Mouse (Mus musculus): ENCODE results near the gene Pgd. TPM values are rescaled to one million over a fixed set of nuclear protein-coding genes. Genes with fewer than 3 reads are reported as not detected.
"Not testable (repeated sequence)": the region's sequence is repeated elsewhere in the genome, so short reads cannot be mapped to it uniquely, and the experiment has no call there.

Pgd gene
- polyA plus RNA-seq, 1 experiment from 2014 or later, result 94.6 TPM

DNA sequence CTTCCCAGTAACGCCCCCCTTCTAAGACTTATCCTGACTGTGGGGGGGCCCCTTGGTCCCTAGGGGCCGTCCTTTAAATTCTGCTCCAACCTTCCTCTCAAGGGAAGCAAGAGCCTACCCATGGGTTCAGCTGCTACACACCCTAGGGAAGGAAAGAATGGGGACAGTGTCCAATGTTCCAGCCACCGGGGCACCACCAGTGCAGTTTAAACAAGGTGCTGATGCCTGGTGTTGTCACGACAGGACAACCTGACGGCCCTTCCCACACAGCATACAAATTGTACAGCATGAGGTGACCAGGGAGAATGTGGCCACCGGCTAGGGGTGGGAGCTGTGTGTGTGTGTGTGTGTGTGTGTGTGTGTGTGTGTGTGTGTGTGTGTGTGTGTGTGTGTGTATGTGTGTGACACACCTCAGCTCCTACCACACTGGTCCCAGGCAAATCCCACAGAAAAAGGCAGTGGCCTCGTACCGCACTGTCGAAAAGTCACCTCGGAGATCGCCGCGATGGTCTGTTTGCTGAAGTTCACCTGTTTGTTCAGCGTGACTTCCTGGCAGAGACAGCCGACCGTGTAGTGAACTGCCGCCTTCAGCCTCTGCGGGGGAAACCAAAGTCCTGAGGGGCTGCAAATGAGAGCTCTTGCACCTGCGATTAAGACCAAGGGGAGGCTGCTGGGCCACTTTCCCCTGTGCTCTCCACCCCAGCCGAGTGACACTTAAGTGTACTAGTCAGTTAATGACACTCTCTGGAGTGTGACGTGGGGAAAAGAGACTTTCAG, 34.6 kb downstream of the Pgd start:
- peaks cover 7% of the 10 kb centered on the region for H3K4me1 ChIP-seq (replicated peaks; ENCODE audit: control insufficient read depth, insufficient read depth, low read length)
- no peak for ATAC-seq
- 90% methylated on average over 21 of the region's 21 CpGs for WGBS
- H3K9me3 ChIP-seq (ENCODE audit: control insufficient read depth, low read length), result no peaks in the 10 kb centered on the region
- H3K27ac ChIP-seq (ENCODE audit: low read length), result no peak overlapping the region
- no peaks in the 10 kb centered on the region for H3K27me3 ChIP-seq (replicated peaks; ENCODE audit: control insufficient read depth, insufficient read depth, low read length)
- H3K9ac ChIP-seq (replicated peaks; ENCODE audit: low read depth, low read length), result 0 out of 2 replicates have a peak overlapping the region, but pooled peaks have one; percentile 3
- H3K36me3 ChIP-seq (ENCODE audit: control insufficient read depth, insufficient read depth), result peaks cover 2% of the 10 kb centered on the region; the same call in 1 of the 2 replicates
- no peak overlapping the region for H3K4me2 ChIP-seq (ENCODE audit: low read length)
- H3K4me3 ChIP-seq (replicated peaks; ENCODE audit: low read length), result no peak overlapping the region

DNA sequence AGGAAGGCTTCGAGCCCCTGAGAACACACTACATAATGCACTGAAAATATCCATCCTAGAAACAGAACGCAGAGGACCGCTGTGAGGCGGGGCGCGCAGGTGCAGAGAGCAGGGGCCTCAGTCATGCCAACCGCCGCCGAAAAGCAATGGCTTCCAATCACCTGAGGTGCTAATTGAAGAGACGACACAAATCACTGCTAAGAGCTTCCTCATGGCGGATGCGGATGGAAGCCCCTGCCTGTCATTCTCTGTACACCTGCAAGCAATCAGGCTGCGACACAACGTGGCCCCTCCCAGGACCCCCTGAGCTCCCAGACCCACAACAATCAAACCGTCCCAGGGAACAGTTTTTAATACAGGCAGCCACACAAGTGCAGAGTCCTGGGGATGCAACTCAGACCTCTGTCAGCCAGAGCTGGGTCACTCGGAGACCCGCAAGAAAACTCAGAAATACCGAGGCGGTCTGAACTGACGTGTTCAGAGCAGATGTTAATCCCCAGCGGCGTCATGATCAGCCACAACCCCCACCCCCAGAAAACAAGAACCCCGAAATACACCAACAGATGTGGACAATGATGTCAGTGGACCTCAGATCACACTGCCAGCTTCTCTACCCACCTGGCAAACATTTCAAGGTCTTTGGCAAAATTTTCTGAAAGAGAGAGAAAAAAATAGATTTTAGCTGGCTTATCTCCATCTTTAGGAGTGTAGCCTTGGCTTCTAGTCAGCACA, 35.4 kb downstream of the Pgd start:
- Histone ChIP-seq H3K9me3 (ENCODE audit: control insufficient read depth, low read length) (no peaks in the 10 kb centered on the region), H3K4me2 (ENCODE audit: low read length) (no peak overlapping the region), H3K9ac (replicated peaks; ENCODE audit: low read depth, low read length) (no peak overlapping the region), H3K4me1 (replicated peaks; ENCODE audit: control insufficient read depth, insufficient read depth, low read length) (peaks cover under 1% of the 10 kb centered on the region; the same call in 1 of the 2 replicates), H3K36me3 (ENCODE audit: control insufficient read depth, insufficient read depth) (peaks cover 2% of the 10 kb centered on the region; the same call in 1 of the 2 replicates), H3K27ac (ENCODE audit: low read length) (no peak overlapping the region), H3K27me3 (replicated peaks; ENCODE audit: control insufficient read depth, insufficient read depth, low read length) (no peaks in the 10 kb centered on the region), H3K4me3 (replicated peaks; ENCODE audit: low read length) (no peak overlapping the region)
- WGBS, result 89% methylated on average over 23 of the region's 23 CpGs
- no peak for ATAC-seq

DNA sequence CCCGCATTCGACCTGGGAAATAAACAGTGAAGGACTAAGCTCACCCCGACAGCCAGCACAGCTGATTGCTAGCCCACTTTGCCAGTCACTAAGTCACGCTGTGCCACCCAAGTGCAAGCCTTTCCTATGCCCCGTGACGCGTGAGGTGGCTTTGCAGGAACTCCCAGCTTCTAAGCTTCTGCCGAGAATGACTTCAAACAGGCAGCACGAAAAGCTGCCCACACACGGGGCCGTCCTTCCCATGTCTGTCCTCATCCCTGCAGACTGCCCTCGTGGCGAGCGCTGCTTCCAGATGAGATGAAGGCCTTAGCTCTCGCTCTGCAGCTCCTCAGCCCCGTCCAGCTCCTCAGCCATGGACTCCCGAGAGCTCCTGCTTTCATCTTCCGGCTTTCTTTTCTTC, 38.1 kb downstream of the Pgd start:
- H3K9me3 ChIP-seq (ENCODE audit: control insufficient read depth, low read length), result no peaks in the 10 kb centered on the region
- no peak overlapping the region for H3K27ac ChIP-seq (ENCODE audit: low read length)
- H3K4me2 ChIP-seq (ENCODE audit: low read length), result no peak overlapping the region
- no peaks in the 10 kb centered on the region for H3K4me1 ChIP-seq (replicated peaks; ENCODE audit: control insufficient read depth, insufficient read depth, low read length)
- H3K4me3 ChIP-seq (replicated peaks; ENCODE audit: low read length), result no peak overlapping the region
- peaks cover 2% of the 10 kb centered on the region; the same call in 1 of the 2 replicates for H3K36me3 ChIP-seq (ENCODE audit: control insufficient read depth, insufficient read depth)
- H3K27me3 ChIP-seq (replicated peaks; ENCODE audit: control insufficient read depth, insufficient read depth, low read length), result no peaks in the 10 kb centered on the region
- H3K9ac ChIP-seq (replicated peaks; ENCODE audit: low read depth, low read length), result no peak overlapping the region
- WGBS, result 87% methylated on average over 18 of the region's 18 CpGs
- no peak for ATAC-seq

DNA sequence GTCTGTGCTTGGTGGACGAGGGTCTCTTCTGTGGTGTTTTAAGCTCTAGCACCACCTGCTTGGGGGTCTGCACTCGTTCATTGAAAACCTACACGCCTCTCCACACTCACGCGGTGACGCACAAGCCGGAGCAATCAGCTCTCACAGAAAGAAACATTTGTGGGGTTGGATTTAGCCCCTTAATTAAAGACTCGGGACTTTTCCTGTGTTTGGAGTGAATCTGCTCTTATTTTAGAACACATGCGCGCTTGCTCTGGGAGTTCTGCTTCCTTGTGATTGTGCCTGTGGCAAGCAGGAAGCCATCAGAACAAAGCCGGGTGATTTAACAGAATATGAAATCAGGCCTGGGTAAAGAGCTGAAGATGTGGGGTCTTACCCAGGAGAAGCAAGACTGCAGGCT, 39.9 kb downstream of the Pgd start, which contains the start of gene Cort:
Gene Cort (minus strand): TSS at position 101 of the 400 bp plus-strand sequence.
- H3K9me3 ChIP-seq (ENCODE audit: control insufficient read depth, low read length), result no peaks in the 10 kb centered on the region
- H3K4me1 ChIP-seq (replicated peaks; ENCODE audit: control insufficient read depth, insufficient read depth, low read length), result no peaks in the 10 kb centered on the region
- 73% methylated on average over 11 of the region's 11 CpGs for WGBS
- no peak within 1 kb of the TSS for H3K4me2 ChIP-seq (ENCODE audit: low read length)
- no peak within 1 kb of the TSS for H3K4me3 ChIP-seq (replicated peaks; ENCODE audit: low read length)
- no peak for ATAC-seq
- no peak within 1 kb of the TSS for H3K27ac ChIP-seq (ENCODE audit: low read length)
- H3K36me3 ChIP-seq (ENCODE audit: control insufficient read depth, insufficient read depth), result peaks cover 2% of the 10 kb centered on the region; the same call in 1 of the 2 replicates
- no peaks in the 10 kb centered on the region for H3K27me3 ChIP-seq (replicated peaks; ENCODE audit: control insufficient read depth, insufficient read depth, low read length)
- H3K9ac ChIP-seq (replicated peaks; ENCODE audit: low read depth, low read length), result no peak within 1 kb of the TSS

DNA sequence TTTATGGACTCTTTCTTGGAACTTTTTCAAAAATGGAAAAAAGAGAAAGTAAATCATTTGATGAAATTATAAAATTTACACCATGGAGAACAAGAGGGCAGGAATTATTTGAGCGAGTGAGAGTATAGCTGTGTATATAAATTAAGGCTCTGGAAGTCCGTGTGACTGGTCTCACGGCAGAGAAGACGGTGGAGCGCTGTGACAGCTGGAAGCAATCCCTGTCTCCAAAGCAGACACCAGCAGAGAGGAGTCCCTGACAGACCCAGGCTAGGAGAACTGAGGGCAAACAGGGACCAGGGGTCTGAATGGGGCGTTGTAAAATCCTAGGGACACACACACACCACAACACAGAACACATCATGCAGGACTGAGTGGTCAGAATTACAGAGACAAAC, 40.5 kb downstream of the Pgd start:
- no peak for ATAC-seq
- H3K36me3 ChIP-seq (ENCODE audit: control insufficient read depth, insufficient read depth), result no peaks in the 10 kb centered on the region

DNA sequence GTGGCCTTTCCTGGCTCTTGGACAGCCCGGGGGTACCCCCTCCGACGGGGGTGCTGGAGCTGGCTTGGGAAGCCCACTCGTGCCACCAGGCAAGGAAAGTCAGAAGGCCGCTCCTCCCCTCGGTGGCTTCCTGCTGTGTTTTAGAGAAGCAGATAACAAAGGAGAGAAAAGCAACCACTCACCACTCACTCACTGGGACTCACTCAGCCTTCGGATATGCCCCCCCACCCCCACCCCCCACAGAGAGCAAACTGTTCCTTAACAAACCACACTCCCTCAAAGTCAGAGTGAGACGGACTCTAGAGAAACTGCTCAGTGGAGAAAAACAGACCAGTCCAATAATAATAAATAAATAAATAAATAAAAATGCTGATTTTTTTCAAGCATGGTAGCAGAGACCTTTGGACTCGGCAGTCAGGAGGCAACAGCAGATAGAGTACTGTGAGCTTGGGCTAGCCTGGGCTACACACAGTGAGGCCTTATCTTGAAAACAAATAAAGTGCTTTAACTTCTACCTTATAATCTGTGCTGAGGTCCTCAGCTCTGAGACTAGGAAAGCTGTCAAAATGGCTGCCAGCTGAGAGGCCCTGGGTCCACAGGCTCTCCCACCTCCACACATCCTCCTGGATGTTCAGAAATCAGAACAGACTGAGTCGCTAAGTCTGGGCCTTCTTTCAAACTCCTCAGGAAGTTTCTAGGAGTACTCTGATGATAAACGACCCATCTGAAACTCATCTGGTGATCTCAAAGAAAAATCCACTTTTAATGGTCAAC, 41.0 kb downstream of the Pgd start:
- Histone ChIP-seq H3K9ac (replicated peaks; ENCODE audit: low read depth, low read length) (no peak overlapping the region), H3K4me2 (ENCODE audit: low read length) (no peak overlapping the region), H3K27me3 (replicated peaks; ENCODE audit: control insufficient read depth, insufficient read depth, low read length) (no peaks in the 10 kb centered on the region), H3K4me3 (replicated peaks; ENCODE audit: low read length) (no peak overlapping the region), H3K4me1 (replicated peaks; ENCODE audit: control insufficient read depth, insufficient read depth, low read length) (no peaks in the 10 kb centered on the region), H3K27ac (ENCODE audit: low read length) (no peak overlapping the region), H3K36me3 (ENCODE audit: control insufficient read depth, insufficient read depth) (no peaks in the 10 kb centered on the region), H3K9me3 (ENCODE audit: control insufficient read depth, low read length) (no peaks in the 10 kb centered on the region)
- 40% methylated on average over 11 of the region's 11 CpGs for WGBS
- ATAC-seq, result no peak

More for the DNA sequence above, 40.5 kb downstream of the Pgd start:
- no peak overlapping the region for H3K27ac ChIP-seq (ENCODE audit: low read length)
- no peak overlapping the region for H3K9ac ChIP-seq (replicated peaks; ENCODE audit: low read depth, low read length)
- no peak overlapping the region for H3K4me2 ChIP-seq (ENCODE audit: low read length)
- H3K4me3 ChIP-seq (replicated peaks; ENCODE audit: low read length), result no peak overlapping the region
- no peaks in the 10 kb centered on the region for H3K9me3 ChIP-seq (ENCODE audit: control insufficient read depth, low read length)
- H3K4me1 ChIP-seq (replicated peaks; ENCODE audit: control insufficient read depth, insufficient read depth, low read length), result no peaks in the 10 kb centered on the region
- 82% methylated on average over 6 of the region's 6 CpGs for WGBS
- H3K27me3 ChIP-seq (replicated peaks; ENCODE audit: control insufficient read depth, insufficient read depth, low read length), result no peaks in the 10 kb centered on the region

DNA sequence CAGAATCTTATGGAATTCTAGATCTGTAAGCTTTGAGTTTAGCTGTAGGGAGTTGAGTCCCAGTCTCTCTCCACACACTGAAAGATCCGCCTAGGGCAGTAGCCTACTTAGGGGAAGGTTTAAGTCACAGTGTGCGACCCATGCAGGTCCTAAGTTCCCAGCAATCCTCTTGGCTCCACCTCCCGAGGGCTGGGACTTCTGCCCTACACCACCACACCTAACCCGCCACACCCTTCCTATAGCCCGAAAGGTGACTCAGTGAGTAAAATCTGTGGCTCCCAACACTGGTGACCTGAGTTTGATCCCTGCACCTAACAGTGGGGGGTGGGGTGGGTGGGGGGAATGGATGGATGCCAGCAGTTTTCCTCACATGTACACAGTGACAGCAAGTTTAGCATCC, 43.1 kb downstream of the Pgd start:
- H3K36me3 ChIP-seq (ENCODE audit: control insufficient read depth, insufficient read depth), result no peaks in the 10 kb centered on the region
- no peak overlapping the region for H3K27ac ChIP-seq (ENCODE audit: low read length)
- no peaks in the 10 kb centered on the region for H3K4me1 ChIP-seq (replicated peaks; ENCODE audit: control insufficient read depth, insufficient read depth, low read length)
- no peak overlapping the region for H3K9ac ChIP-seq (replicated peaks; ENCODE audit: low read depth, low read length)
- H3K4me3 ChIP-seq (replicated peaks; ENCODE audit: low read length), result no peak overlapping the region
- no peak for ATAC-seq
- H3K9me3 ChIP-seq (ENCODE audit: control insufficient read depth, low read length), result no peaks in the 10 kb centered on the region
- 71% methylated on average over 5 of the region's 5 CpGs for WGBS
- H3K4me2 ChIP-seq (ENCODE audit: low read length), result no peak overlapping the region
- H3K27me3 ChIP-seq (replicated peaks; ENCODE audit: control insufficient read depth, insufficient read depth, low read length), result no peaks in the 10 kb centered on the region

DNA sequence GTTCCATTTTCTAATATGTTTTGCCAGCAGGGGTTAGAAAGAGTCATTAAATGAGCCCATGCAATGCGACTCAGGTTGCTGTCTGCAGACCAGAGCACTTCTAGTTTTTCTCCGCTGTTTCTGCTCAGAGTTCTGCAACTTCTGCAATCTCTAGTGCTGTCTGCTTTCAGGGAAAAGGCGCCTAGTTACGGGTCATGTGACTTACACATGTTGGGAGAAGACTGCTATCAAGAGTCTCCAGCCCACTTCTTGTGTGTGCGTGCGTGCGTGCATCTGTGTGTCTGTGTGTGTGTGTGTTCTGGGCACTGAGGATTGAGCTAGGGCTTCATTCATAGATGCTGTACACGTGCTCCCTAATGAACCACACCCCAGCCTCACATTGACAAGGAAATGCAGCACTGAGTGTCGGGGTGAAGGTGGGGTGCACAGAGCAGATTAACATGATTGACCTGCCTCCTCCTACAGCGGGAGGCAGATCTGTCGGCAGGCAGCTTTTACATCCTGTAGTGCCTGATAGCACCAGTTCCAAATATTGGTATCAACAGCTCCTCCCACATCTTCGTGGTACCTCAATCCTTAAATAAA, 46.5 kb downstream of the Pgd start:
- not testable (repeated sequence) for H3K36me3 ChIP-seq (ENCODE audit: control insufficient read depth, insufficient read depth); H3K27me3 ChIP-seq (replicated peaks; ENCODE audit: control insufficient read depth, insufficient read depth, low read length); H3K9ac ChIP-seq (replicated peaks; ENCODE audit: low read depth, low read length); ATAC-seq; H3K9me3 ChIP-seq (ENCODE audit: control insufficient read depth, low read length); H3K4me3 ChIP-seq (replicated peaks; ENCODE audit: low read length); H3K4me2 ChIP-seq (ENCODE audit: low read length); H3K4me1 ChIP-seq (replicated peaks; ENCODE audit: control insufficient read depth, insufficient read depth, low read length); H3K27ac ChIP-seq (ENCODE audit: low read length)
- WGBS, result 81% methylated on average over 12 of the region's 12 CpGs
